Mouse (Mus musculus) G1E (cell line): Measurements from ENCODE around the gene Fyb.

Experiments used
- CTCF ChIP-seq: IDR thresholded peaks from 2 replicates; pipeline ENCODE4 v1.5.1; 2012; ENCODE audit warnings: low read depth, low read length, inconsistent platforms, mixed read lengths
- TAL1 ChIP-seq: conservative IDR thresholded peaks from 2 replicates; pipeline ENCODE4 v1.6.1; 2012; ENCODE audit warnings: low read depth, low read length, inconsistent platforms, mixed read lengths

- TF ChIP-seq CTCF: no peak
- no peak for TF ChIP-seq TAL1
These were observed 119.6 kb downstream of the Fyb start for GRCm38 (mm10) chr15:6642223-6642622.
